Mouse (Mus musculus): Measurements from ENCODE around the gene Asna1. TPM values are rescaled to one million over a fixed set of nuclear protein-coding genes. Genes with fewer than 3 reads are reported as not detected.
A peak's percentile ranks its signal among the peaks of the same experiment; 100 is the strongest.

Gene Asna1
- 10 to 100 TPM; 49.7 to 50.8 TPM for total RNA-seq (2021)
- long read RNA-seq, experiment 1, transcript Asna1-201 (7 exons, 1,256 nt): major isoform, 40 of 48 reads
- long read RNA-seq, experiment 1, partial matches to known transcripts: 7 of 48 reads
- long read RNA-seq, experiment 1, other reads (novel, unspliced or antisense): 1 of 48 reads
- long read RNA-seq, experiment 2, transcript Asna1-201 (7 exons, 1,256 nt): major isoform, 32 of 40 reads
- long read RNA-seq, experiment 2, partial matches to known transcripts: 7 of 40 reads
- long read RNA-seq, experiment 2, other reads (novel, unspliced or antisense): 1 of 40 reads

DNA sequence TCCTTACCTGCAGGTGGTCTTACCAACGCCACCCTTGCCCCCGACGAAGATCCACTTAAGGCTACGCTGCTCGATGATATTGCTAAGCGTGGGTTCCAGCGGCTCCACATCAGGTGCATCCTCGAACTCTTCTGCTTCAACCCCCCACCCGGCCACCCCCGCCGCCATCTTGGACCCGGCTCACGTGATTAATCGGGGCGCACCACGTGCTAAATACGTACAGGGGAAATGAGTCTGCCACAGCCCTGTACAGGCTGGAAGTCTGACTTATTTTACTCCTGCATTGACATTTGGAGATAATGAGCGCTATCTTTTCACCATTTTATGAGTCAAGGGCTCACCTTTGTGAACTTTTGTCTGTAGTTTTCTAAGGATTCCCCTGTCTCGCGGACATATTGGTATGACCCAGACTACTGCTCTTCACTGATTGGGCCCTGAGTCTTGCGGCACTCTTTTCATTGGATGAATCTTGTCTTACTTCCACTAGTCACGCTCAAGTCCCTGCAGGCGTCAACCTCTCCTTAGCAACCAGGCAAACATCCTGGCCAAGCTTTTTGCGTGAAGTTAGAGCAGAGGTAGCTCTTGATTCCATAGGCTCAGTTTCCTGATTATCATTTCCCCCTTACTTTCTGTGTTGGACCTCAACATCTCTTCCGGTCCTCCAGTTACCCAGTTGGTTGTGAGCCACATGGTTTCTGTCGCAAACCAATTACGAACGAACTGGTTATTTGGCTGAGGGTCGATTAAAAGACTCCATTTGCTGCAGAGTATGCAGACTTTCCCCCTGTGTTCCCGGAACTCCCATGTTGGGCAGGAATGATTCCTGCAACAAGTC is at the start of gene Asna1:
Asna1 (minus strand) TSS at position 184 of the 835 bp plus-strand sequence.
- peak; percentile 72 for DNase-seq
- intact Hi-C loops (cut with DNase I): no loop called here

DNA sequence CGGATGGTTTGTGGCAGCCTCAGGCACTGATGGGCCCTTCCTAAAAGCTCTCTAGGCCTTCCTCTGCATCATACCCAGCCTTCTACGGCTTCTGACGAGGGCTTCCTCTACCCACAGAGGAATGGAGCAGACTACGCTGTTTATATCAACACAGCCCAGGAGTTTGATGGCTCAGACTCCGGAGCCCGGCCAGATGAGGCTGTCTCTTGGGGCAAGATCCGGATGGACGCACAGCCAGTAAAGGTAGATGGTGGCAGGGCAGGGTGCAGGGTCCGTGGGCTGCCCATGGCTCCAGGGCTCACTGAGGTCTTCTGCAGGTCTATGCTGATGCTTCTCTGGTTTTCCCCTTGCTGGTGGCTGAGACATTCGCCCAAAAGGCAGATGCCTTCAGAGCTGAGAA is 49.5 kb upstream of the Asna1 start:
- intact Hi-C loops (cut with DNase I): loop anchor here (5.0 to 10.0 kb wide), 2 partner anchors 98 to 340 kb away; no protein-coding TSS in a partner anchor
- DNase-seq: no peak

DNA sequence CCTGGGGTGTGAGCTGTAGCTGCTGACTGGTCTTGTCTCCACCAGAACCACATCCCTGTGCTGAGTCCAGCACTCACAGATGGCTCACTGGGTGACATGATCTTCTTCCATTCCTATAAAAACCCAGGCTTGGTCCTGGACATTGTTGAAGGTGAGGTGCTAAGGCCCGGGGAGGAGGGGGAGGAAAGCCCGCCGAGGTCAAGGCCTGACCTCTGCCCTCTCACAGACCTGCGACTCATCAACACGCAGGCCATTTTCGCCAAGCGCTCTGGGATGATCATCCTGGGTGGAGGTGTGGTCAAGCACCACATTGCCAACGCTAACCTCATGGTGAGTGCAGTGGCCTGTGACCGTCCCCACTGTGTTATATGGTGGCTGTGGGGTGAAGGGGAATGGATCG is 49.1 kb upstream of the Asna1 start:
- DNase-seq: no peak
- intact Hi-C loops (cut with DNase I): loop anchor here (10.0 kb wide), 1 partner anchor 341 kb away; no protein-coding TSS in a partner anchor

DNA sequence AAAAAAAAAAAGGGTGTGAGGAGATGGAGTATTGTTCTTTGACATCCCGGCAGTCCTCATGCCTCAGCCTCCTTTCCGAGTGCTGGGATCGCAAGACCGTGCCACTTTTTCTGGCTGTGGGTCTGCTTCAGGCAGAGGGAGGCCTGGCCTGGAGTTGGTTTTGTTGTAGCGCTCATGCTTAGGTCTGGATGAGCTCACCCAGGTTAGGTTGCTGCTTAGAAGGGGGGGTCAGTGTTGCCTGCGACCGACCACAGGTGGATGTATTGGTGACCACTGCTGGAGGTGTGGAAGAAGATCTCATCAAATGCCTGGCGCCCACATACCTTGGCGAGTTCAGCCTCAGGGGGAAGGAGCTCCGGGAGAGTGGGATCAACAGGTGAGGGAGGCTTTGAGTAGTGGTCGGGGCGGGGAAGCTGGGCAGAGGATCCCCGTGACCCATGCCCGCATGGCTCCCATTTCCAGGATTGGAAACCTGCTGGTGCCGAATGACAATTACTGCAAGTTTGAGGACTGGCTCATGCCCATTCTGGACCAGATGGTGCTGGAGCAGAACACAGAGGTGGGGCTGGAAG is 48.0 kb upstream of the Asna1 start:
- DNase-seq: no peak
- intact Hi-C loops (cut with DNase I): loop anchor here (10.0 kb wide), 1 partner anchor 342 kb away; no protein-coding TSS in a partner anchor

DNA sequence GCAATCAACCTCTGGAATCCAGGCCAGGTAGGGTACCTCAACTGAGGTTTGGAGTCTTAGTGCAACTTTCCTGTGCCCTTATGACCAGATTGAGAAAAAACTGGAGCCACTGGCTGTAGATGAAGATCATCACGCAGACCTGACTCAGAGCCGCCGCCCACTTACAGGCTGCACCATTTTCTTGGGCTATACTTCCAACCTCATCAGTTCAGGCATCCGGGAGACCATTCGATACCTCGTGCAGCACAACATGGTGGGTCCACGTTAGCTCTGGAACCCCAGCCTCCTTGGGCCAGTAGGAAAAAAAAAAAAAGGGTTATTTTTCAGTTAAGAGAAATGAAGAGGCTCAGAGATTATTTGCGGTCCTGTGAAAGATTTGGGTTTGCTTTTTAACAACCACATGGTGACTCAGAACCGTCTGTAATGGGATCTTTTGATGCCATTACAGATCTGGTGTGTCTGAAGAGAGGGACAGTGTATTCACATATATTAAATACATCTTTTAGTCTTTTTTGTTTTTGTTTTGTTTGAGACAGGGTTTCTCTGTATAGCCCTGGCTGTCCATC is 47.4 kb upstream of the Asna1 start:
- no peak for DNase-seq
- intact Hi-C loops (cut with DNase I): loop anchor here (10.0 kb wide), 1 partner anchor 342 kb away; no protein-coding TSS in a partner anchor

DNA sequence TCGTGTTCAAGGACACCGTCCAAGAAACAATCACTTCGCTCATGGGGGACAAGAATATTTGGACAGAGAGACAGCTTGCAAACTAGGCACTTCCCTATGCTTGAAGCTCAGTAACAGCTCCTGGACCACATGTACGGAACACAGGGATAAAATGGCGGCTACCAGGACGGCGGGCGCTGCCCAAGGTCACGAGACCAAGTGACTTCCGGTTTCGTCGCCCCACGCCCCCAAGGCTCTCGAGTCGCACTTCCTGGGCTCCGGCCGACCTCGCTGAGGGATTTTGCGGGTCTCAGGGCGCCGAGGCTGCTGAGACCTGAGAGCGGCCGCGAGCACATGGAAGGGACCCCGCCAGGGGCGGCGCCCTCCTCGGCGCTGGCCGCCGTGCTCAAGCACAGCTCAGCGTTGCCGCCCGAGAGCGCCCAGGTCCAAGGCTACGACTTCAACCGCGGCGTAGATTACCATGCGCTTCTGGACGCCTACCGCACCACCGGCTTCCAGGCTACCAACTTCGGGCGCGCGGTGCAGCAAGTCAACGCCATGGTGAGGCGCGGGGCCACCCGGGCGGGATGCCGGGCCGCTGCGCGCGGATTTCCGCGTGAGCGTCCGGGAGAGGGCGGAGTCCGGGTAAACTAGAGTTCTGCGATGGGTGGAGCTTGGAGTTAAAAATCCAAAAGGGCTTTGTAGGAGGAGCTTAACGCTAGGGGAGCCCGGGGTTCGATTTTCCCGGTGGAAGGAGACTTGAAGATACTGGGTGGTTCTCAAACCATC is 46.6 kb upstream of the Asna1 start, which contains the start of gene Dhps:
Dhps (plus strand) TSS at position 244 of the 768 bp plus-strand sequence.
- intact Hi-C loops (cut with DNase I): loop anchor here (10.0 kb wide), 1 partner anchor 343 kb away; no protein-coding TSS in a partner anchor
- peak; percentile 84 for DNase-seq

DNA sequence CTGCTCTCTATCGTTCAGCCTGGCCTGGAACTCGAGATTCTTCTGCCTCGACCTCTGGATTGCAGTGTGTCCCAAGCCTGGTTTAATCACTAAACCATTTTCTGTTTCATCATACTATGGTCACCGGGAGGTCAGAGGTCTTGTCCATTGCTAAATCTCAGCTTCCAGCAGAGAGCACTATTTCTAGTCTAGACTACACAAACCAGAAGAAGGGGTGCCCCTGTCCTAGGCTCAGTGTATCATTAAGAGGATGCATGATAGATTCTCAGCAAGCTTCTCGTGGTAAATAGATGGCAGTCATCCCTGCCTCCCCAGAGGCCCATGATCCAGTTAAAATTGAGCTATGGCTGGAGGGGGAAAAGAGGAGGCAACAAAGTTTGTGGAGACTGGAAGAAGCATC is 46.0 kb upstream of the Asna1 start:
- intact Hi-C loops (cut with DNase I): loop anchor here (10.0 kb wide), 1 partner anchor 344 kb away; no protein-coding TSS in a partner anchor
- no peak for DNase-seq

DNA sequence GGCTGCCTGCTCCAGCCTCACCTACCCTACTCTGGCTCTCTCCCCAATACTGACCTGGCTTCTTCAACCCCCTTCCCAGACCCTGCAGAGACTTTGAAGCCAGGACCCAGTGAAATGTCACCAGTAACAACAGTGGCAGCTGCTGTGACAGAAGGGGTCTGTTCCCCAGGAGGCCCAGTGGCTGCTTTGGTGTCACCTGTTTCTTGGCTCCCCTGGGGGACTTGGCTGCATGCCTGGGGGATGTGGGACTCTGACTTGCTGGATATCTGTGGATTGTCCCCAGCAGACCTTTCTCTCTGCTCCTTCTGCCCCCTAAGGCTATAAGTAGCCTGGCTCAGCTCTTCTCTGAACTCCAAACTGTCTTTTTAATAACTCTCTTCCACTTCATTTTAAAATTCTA is 42.9 kb upstream of the Asna1 start, which contains the start of gene Gm5741:
Gm5741 (minus strand) TSS at position 1 of the 400 bp plus-strand sequence.
- DNase-seq: no peak
- intact Hi-C loops (cut with DNase I): no loop called here

DNA sequence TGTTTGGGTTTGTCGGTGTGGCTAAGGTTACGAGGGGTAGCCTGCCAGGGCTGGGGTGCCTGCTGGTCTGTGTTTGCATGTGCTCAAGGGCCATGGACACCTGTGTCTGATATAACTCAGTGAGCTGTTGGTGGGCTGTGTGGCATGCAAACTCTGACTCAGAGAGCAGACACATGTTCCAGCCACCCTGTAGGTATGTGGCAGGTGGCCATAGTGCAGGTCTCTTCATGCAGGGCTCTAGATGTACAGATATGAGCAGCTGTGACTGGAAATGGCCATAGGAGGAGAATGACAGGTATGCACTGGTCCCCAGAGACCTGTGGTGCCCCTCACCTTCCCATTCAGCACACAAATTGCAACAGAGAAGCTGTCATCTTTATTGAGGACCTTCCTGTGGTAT is 42.1 kb upstream of the Asna1 start:
- DNase-seq: no peak
- intact Hi-C loops (cut with DNase I): no loop called here

DNA sequence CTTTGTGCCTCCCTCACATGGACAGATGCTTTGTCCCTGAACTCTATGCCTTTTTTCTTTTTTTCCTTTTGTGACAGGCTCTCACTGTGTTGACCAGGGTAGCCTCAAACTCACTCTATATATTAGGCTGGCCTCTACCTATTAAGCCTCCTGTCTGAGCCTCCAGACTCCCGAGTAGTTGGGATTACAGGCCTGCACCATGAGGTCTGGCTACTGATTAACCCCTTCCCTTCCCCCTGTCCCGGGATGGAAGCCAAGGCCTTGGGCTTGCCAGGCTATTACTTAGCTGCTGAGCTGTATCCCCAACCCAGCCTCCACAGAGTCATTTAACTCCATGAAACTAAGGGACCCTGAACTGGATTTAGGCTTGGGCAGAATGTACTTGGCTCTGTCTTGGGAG is 40.1 kb upstream of the Asna1 start:
- intact Hi-C loops (cut with DNase I): no loop called here
- DNase-seq: no peak

DNA sequence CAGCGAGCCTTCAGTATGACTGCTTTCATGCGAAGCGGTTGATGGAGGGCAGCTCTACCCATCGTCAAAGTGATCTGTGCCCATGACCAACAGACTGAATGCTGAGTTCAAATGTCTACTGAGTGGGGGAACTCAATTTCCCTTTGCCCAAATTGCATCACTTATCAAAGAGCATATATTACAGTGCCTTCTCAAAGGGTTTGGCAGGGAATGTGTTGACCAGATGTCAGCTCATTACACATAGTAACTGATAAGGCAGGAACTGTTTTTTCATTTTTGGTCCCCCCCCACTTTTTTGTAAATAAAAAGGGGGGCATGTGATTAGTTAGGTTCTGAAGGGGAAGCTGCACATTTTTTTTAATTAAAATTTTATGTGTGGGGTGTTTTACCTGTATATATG is 37.5 kb upstream of the Asna1 start:
- DNase-seq: no peak
- intact Hi-C loops (cut with DNase I): no loop called here

DNA sequence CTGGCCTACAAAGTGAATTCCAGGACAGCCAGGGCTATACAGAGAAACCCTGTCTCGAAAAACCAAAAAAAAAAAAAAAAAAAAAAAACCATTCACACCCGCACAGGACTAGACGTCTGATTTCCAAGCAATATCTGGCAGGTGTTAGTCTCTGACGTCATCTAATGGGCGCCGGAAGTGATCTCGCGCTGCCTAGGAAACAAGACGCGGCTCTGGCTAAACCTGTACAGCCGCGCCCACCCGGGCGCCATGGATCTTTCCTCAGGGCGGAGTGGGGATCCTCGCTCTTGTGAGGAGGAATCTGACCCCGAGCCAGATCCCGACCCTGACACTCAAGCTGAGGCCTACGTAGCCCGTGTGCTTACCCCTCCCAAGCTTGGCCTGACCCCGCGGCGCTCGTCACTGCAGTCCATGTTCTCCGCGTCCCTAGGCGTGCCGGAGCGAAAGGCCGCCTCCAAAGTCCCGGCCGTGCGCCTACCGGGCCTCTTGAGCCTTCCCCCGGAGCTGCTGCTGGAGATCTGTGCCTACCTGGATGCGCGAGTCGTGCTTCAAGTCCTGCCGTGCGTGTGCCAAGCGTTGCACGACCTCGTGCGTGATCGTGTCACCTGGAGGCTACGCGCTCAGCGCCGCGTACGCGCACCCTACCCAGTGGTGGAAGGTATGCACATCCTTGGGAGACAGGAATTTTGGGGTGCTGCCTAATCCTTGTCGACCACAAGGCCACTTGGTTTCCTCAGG is 35.0 kb upstream of the Asna1 start, which contains the start of gene Fbxw9:
Fbxw9 (plus strand) TSS at position 177 of the 738 bp plus-strand sequence.
- DNase-seq: peak; percentile 76 to 81
- intact Hi-C loops (cut with DNase I): no loop called here

DNA sequence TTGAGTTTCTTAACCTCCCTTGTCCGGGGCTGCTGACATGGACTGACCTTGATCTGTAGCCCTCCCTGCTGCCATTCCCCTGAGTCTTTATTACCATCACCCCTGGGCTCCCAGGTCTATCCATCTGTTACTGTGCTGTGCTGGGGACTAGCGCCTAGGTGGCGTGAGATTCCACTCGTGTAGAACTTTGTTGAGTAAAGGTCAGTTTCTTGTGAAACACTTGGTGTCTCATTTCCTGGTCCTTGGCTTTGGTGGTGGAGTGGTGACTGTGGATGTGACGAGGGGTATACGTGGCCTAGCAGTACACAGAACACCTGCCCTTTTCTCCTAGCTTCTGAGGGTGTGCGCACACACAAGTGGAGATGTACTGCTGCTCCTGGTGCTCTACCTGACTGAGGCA is 32.3 kb upstream of the Asna1 start:
- DNase-seq: no peak

DNA sequence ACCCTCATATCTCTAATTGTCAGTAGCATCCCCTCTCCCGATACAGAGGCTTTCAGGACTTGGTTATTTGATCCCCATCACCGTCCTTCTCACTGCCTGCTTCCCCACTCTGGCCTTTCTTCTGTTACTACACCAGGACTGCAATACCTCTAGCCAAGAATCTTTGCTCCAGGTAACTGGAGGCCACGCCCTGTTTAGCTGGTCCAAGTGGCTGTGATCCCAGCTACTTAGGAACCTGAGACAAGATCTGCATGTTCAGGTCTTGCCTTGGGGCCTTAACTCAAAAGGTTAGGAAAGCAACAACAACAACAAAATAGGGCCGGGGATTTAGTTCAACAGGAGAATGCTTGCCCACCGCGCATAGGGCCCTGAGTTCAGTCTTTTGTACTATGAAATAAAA is 18.5 kb upstream of the Asna1 start:
- DNase-seq: no peak
- intact Hi-C loops (cut with DNase I): no loop called here

More for the DNA sequence above, 32.3 kb upstream of the Asna1 start:
- intact Hi-C loops (cut with DNase I): no loop called here

DNA sequence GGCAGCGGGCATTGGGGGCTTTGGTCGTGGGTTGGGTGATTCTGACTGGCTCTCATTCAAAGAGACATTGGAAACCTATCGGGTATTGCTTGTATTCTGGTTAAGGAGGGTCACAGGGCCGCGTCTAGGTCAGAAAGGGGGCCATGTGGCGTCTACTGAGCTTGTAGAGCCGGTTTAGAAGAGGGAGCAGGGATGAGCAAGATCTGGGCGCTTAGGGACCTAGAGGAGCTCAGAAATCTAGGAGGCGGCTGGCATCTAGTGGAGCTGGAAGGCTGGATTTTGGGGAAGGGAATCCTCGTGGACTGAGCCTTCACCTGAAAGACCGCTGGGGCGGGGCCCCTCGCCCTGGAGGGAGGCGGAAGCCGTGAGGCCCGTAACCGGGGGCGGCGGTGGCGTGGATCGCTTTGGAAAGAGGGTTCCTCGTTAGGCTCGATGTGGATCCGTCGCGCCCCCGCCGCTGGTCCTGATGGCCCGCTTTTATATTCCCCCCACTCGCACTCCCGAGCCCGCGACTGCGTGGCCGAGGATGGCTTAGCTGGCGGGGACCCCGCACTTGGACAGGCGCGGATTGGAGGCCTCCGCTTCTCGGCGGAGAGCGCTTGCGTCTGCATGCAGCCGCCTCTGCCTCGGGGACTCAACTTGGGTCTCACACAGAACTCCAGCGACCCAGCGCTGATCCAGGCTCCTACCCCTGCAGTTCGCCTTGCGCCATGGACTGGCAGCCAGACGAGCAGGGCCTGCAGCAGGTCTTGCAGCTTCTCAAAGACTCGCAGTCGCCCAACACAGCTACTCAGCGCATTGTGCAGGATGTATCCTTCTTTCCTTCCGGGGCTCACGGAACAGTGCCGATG is 12.8 kb upstream of the Asna1 start:
- intact Hi-C loops (cut with DNase I): no loop called here
- DNase-seq: peak in 1 of 2 experiments; percentile 34

DNA sequence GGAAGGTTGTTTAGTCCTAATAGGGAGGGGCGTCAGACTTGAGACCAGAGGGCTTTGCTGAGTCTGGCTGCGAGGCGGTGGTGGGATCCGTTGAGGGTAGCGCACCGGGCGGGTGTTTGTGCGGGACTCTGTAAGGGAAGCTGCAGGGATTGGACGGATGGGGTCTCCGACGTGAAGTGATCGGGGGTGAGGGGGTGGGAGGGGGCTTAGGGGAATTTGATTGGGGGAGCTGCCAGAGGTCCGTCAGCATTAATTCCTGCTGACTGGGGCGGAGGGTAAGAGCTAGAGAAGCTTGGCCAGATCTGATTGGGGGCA is 12.2 kb upstream of the Asna1 start:
- DNase-seq: no peak
- intact Hi-C loops (cut with DNase I): no loop called here

DNA sequence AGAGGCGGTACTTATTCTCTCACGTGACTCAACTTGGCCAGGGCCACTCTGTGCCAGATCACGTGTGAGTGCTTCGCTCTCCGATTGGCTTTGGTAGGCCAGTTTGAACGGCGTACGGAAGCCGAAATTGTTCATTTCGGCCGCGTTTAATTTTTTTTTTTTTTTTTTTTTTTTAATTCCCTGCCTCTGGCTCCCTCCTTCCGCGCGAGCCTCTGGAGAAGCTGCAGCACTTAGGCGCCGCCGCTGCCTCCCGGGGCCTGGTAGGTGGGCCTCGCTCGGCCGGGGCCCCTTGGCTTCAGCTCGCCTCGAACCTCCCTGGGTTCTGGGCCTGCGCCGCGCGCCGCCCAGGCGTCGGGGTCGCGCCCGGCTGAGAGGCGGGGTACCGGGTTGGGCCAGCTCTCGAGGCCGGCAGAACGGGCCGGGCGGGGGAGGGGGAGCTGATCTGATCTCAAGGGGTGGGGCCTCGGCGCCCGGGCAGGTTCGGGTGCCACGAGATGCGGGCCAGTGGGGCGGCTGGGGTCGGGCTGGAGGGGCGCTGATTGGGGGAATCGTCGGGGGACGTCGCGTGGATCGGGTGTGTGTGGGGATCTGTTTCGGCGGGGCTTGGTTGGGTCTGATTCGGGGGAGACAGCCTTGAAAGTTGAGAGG is 11.8 kb upstream of the Asna1 start, which contains the start of gene Tnpo2:
Tnpo2 (plus strand) TSS at position 198 of the 648 bp plus-strand sequence.
- intact Hi-C loops (cut with DNase I): no loop called here
- DNase-seq: peak; percentile 84

DNA sequence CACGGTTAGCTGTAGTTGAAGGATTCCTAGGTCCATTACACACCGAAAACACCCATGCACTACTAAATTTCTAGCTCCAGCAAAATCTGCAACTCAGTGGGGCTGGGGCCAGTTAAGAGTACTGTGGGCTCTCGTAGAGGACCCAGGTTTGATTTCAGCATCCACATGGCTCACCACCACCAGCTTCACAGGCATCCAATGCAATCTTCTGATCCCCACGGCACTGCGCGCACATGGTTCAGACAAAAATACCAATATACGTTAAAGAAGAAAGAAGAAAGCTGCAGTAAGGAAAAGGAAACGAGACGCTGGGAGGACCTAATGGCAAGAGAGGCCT is 11.3 kb upstream of the Asna1 start:
- no peak for DNase-seq
- intact Hi-C loops (cut with DNase I): no loop called here

Data from gastrocnemius, postnatal 36 days (tissue).